Mouse (Mus musculus) heart, postnatal 0 days (tissue): ENCODE results near the gene Thbs1.

Experiments
- CTCF ChIP-seq: IDR thresholded peaks from 2 replicates; pipeline ENCODE4 v1.5.1; 2016; ENCODE audit warnings: antibody characterized with exemption, control low read depth, low read depth
- EP300 ChIP-seq: IDR thresholded peaks from 2 replicates; pipeline ENCODE4 v1.6.1; 2016; ENCODE audit warnings: antibody characterized with exemption, low read depth

- peak; percentile 34 for TF ChIP-seq CTCF
- TF ChIP-seq EP300, result no peak
These were observed 2.3 kb downstream of the Thbs1 start for GRCm38 (mm10) chr2:118113808-118114524.
